Mouse (Mus musculus): ENCODE data around the gene Amz2. TPM values are rescaled to one million over a fixed set of nuclear protein-coding genes. Genes with fewer than 3 reads are reported as not detected.

Gene Amz2
- polyA plus RNA-seq (2015; fragmentation: Nextera tagmentation; extraction: Ambion mirVana): 57.1 and 59.4 TPM in 2 replicates

DNA sequence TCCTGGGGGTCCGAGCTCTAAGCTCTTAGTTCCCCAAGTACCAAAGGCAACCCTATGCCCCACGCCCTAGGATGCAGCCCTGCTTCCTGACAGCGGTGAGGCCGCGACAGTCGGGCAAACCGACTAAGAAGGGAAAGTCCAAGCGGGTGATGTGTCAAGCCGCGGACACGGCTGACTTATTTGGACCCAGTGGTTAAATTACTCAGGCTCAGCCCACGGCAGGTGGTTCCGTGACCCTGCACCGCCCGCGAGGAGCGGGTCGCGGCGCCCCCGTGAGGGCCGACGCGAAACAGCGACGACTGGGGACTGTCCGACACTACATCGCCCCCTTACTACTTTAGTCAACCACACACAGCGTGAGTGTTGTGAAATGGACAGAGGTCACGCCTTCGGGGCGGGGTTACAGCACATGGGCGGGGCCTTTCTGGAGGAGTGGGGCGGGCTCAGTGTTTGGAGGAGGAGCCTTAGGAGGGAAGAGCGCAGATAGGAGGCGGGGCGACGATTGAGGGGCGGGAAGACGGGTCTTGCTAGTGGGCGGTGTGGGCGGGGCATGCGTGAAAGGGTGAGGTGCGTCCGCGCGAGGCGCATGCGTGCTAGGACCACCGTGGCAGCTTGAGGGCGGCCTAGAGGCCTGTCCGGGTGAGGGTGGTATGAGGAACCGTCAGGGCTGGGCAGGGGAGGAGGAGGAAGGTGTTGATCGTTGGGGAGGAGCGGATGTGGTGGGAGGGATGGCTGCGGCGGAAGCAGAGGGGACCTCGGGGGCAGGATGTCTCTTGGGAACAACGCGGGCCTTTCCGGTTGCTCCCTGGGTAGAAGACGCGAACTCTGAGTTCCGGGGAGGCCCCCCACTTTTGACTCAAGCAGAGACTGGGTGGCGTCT, at the start of gene Amz2:
Gene Amz2, plus strand, starts transcription at position 555 of the 880 bp plus-strand sequence.
- Histone ChIP-seq H3K4me3 (ENCODE audit: low read length) (peak within 1 kb of the TSS; percentile 69), H3K36me3 (ENCODE audit: control insufficient read depth, insufficient read depth, low read length) (peaks cover 11% of the 10 kb centered on the region), H3K27ac (ENCODE audit: low read depth, low read length) (peak within 1 kb of the TSS; percentile 84), H3K4me1 (ENCODE audit: control insufficient read depth, insufficient read depth, low read depth, low read length) (peaks cover 5% of the 10 kb centered on the region), H3K4me2 (ENCODE audit: low read length) (peak within 1 kb of the TSS; percentile 79), H3K9ac (ENCODE audit: low read depth, low read length) (peak within 1 kb of the TSS; percentile 86), H3K9me3 (ENCODE audit: control insufficient read depth, low read length) (no peaks in the 10 kb centered on the region; the same call in 1 of the 2 replicates), H3K27me3 (replicated peaks; ENCODE audit: control insufficient read depth, insufficient read depth, low read length) (no peaks in the 10 kb centered on the region)
- peak; percentile 97 for ATAC-seq
- 1% methylated on average over 63 of the region's 65 CpGs for WGBS

DNA sequence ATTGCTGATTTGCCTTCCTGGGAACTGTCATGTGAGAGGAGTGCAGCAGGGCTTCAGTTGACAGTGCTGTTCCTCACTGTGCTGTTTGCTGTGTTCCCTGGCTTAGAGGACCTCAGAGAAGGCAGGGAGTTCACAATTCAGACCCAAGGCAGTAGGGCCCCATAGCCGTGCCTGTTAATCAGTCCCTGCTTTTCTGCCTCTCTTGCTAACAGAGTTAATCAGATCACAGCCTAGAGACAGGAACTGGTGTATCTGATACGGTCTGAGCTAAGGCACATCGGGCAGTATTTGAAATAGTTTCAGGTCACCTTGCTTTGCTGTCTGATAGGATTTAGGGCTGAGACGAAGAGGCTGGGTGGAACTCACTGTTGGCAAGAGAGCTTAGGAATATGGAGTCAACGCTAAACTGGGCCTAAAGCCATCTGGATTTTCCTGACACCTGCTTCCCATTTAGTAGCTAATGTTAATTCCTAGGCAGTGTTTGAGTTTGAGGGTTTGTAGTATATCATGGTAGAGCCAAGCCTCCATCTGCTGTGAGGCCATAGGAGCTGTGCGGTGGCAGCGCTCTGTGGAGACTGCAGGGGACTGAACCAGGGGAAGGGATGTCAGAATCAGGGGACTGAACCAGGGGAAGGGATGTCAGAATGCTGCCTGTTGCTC, 49.1 kb upstream of the Amz2 start:
- Histone ChIP-seq H3K9me3 (ENCODE audit: control insufficient read depth, low read length) (no peaks in the 10 kb centered on the region), H3K27me3 (replicated peaks; ENCODE audit: control insufficient read depth, insufficient read depth, low read length) (no peaks in the 10 kb centered on the region), H3K4me3 (ENCODE audit: low read length) (no peak overlapping the region), H3K9ac (ENCODE audit: low read depth, low read length) (no peak overlapping the region), H3K27ac (ENCODE audit: low read depth, low read length) (no peak overlapping the region; the same call in 1 of the 2 replicates), H3K4me1 (ENCODE audit: control insufficient read depth, insufficient read depth, low read depth, low read length) (peaks cover 15% of the 10 kb centered on the region), H3K36me3 (ENCODE audit: control insufficient read depth, insufficient read depth, low read length) (no peaks in the 10 kb centered on the region; the same call in 1 of the 2 replicates), H3K4me2 (ENCODE audit: low read length) (no peak overlapping the region)
- peak; percentile 42 for ATAC-seq
- WGBS: 53% methylated on average over 7 of the region's 7 CpGs

DNA sequence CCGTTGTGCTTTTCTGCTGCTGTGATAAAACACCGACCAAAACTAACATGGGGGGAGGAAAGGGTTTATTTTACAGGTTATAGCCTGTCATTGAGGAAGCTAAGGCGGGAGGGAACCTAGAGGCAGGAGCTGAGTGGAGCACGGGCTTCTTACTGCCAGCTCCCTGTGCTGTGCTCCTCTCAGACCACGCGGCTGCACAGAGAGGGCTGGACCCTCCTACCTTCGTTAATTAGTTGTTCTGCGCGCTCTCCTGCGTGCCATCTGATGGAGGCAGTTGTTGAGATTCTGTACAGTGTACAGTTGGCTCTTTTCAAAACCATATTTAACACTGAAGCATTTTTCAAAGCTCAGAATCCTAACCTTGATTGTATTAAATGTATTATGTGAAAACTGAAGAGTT, 48.3 kb upstream of the Amz2 start:
- H3K4me3 ChIP-seq (ENCODE audit: low read length): no peak overlapping the region
- H3K9me3 ChIP-seq (ENCODE audit: control insufficient read depth, low read length): no peaks in the 10 kb centered on the region
- H3K27ac ChIP-seq (ENCODE audit: low read depth, low read length): no peak overlapping the region
- no peak overlapping the region for H3K4me2 ChIP-seq (ENCODE audit: low read length)
- WGBS: 52% methylated on average over 10 of the region's 10 CpGs
- H3K27me3 ChIP-seq (replicated peaks; ENCODE audit: control insufficient read depth, insufficient read depth, low read length): no peaks in the 10 kb centered on the region
- ATAC-seq: peak; percentile 63; the same call in 1 of the 2 replicates
- no peak overlapping the region for H3K9ac ChIP-seq (ENCODE audit: low read depth, low read length)
- H3K36me3 ChIP-seq (ENCODE audit: control insufficient read depth, insufficient read depth, low read length): no peaks in the 10 kb centered on the region; the same call in 1 of the 2 replicates
- H3K4me1 ChIP-seq (ENCODE audit: control insufficient read depth, insufficient read depth, low read depth, low read length): peaks cover 15% of the 10 kb centered on the region

DNA sequence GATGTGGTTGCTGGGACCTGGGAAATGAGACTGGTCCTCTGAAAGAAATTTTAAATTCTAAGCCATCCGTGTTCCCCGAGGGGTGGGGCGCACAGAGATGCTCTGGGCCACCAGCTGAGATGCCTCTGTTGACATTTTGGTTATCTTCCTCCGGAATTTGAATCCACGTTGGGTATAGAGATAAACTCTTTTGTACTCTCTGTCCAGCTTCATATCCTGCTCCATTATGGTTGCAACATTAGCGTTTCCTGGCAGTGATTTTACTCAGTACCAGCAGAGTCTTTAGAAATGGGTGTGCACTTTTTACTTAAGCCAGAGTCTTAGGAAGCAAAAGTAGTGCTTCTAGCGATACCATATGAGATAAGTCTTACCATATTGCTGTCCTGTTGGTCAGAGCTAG, 47.7 kb upstream of the Amz2 start:
- H3K36me3 ChIP-seq (ENCODE audit: control insufficient read depth, insufficient read depth, low read length): no peaks in the 10 kb centered on the region; the same call in 1 of the 2 replicates
- H3K27ac ChIP-seq (ENCODE audit: low read depth, low read length): no peak overlapping the region
- H3K4me3 ChIP-seq (ENCODE audit: low read length): no peak overlapping the region
- H3K9me3 ChIP-seq (ENCODE audit: control insufficient read depth, low read length): no peaks in the 10 kb centered on the region
- peaks cover 15% of the 10 kb centered on the region for H3K4me1 ChIP-seq (ENCODE audit: control insufficient read depth, insufficient read depth, low read depth, low read length)
- no peak overlapping the region for H3K4me2 ChIP-seq (ENCODE audit: low read length)
- H3K9ac ChIP-seq (ENCODE audit: low read depth, low read length): no peak overlapping the region
- WGBS: 67% methylated on average over 7 of the region's 7 CpGs
- ATAC-seq: no peak
- H3K27me3 ChIP-seq (replicated peaks; ENCODE audit: control insufficient read depth, insufficient read depth, low read length): no peaks in the 10 kb centered on the region

DNA sequence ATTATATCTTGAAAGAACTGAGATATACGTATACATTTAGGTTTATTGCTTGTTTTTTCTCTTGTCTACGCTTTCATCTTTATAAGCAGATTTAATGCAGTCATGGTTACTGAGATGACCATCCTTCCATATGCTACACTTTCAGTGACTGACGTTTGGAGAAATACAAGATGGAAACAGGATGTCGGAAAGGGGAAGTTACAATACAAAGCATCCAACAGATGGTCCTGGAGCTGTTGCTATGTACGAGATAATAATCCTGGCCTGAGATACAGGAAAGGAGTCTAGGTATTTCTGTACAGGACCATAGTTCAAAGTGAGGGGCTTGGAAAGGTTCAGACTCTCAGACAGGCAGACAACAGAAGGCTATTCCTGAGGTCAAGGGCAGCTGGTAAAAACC, 45.1 kb upstream of the Amz2 start:
- Histone ChIP-seq H3K27ac (ENCODE audit: low read depth, low read length) (no peak overlapping the region), H3K4me2 (ENCODE audit: low read length) (no peak overlapping the region), H3K36me3 (ENCODE audit: control insufficient read depth, insufficient read depth, low read length) (no peaks in the 10 kb centered on the region), H3K4me1 (ENCODE audit: control insufficient read depth, insufficient read depth, low read depth, low read length) (peaks cover 15% of the 10 kb centered on the region), H3K4me3 (ENCODE audit: low read length) (no peak overlapping the region), H3K27me3 (replicated peaks; ENCODE audit: control insufficient read depth, insufficient read depth, low read length) (no peaks in the 10 kb centered on the region), H3K9me3 (ENCODE audit: control insufficient read depth, low read length) (no peaks in the 10 kb centered on the region), H3K9ac (ENCODE audit: low read depth, low read length) (no peak overlapping the region)
- no peak for ATAC-seq
- 80% methylated on average over 5 of the region's 5 CpGs for WGBS

DNA sequence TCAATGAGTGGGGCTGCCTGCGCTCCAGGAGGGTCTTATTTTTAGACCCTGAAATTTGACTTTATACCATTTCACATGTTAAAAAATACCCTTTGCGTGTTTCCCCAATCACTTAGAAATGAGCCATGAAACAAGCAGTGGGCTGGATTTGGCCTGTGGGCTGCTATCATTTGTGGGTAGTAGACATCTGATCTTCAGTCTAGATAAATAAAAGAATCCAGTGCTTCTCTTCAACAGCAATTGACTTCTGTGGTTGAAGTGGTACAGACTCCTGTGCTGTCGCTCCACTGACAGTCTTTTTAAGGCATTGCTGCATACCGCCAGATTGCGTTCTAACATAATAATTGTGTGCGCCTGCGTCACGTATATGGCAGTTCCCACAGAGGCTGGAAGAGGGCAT, 40.5 kb upstream of the Amz2 start:
- no peak for ATAC-seq
- Histone ChIP-seq H3K9me3 (ENCODE audit: control insufficient read depth, low read length) (no peaks in the 10 kb centered on the region), H3K36me3 (ENCODE audit: control insufficient read depth, insufficient read depth, low read length) (no peaks in the 10 kb centered on the region), H3K4me1 (ENCODE audit: control insufficient read depth, insufficient read depth, low read depth, low read length) (no peaks in the 10 kb centered on the region; the same call in 1 of the 2 replicates), H3K4me3 (ENCODE audit: low read length) (no peak overlapping the region), H3K27me3 (replicated peaks; ENCODE audit: control insufficient read depth, insufficient read depth, low read length) (no peaks in the 10 kb centered on the region), H3K27ac (ENCODE audit: low read depth, low read length) (no peak overlapping the region), H3K9ac (ENCODE audit: low read depth, low read length) (no peak overlapping the region), H3K4me2 (ENCODE audit: low read length) (no peak overlapping the region)
- WGBS: 91% methylated on average over 8 of the region's 8 CpGs

DNA sequence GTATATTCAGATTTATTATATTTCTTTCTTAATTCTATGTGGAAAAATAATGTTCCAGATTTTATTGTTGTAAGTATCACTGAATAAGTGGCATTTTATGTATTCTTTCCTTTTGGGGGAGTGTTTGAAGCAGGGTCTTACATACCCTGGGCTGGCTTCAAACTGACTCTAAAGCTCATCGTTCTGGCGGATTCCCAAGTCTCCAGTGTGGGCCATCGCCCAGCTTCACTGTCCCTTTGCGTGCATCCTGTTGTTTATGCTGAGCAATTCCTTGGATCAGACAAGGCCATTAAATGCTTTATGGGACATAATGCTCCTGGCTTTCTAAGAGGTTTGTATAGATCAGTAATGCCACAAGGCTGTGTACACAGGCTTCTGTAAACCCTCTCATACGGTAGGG, 36.7 kb upstream of the Amz2 start:
- Histone ChIP-seq H3K36me3 (ENCODE audit: control insufficient read depth, insufficient read depth, low read length) (0 out of 2 replicates have a peak, but pooled peaks cover 2% of the 10 kb centered on the region), H3K4me1 (ENCODE audit: control insufficient read depth, insufficient read depth, low read depth, low read length) (no peaks in the 10 kb centered on the region; the same call in 1 of the 2 replicates), H3K27ac (ENCODE audit: low read depth, low read length) (no peak overlapping the region), H3K9ac (ENCODE audit: low read depth, low read length) (no peak overlapping the region), H3K27me3 (replicated peaks; ENCODE audit: control insufficient read depth, insufficient read depth, low read length) (no peaks in the 10 kb centered on the region), H3K9me3 (ENCODE audit: control insufficient read depth, low read length) (no peaks in the 10 kb centered on the region), H3K4me2 (ENCODE audit: low read length) (no peak overlapping the region), H3K4me3 (ENCODE audit: low read length) (no peak overlapping the region)
- ATAC-seq: no peak
- WGBS: 74% methylated on average over 5 of the region's 5 CpGs

DNA sequence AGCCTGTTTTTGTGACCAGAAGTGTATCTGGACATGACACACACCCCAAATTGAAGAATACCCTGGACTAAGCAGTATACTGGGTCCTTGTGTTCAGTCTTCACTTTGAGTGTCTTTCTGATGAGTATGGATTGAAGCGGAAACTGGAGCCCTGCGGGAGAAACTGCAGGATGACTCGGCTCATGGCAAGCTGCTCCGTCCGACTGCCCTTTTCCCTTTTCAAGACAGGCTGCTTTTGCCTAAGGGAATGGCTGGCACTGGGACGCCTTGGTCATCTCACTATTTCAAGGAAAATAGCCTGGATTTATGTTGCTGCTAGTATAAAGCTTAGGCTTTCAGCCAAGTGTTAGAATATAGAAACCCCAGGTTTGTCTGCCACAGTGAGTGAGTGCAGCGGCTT, 34.5 kb upstream of the Amz2 start:
- Histone ChIP-seq H3K27me3 (replicated peaks; ENCODE audit: control insufficient read depth, insufficient read depth, low read length) (no peaks in the 10 kb centered on the region), H3K9me3 (ENCODE audit: control insufficient read depth, low read length) (no peaks in the 10 kb centered on the region), H3K27ac (ENCODE audit: low read depth, low read length) (no peak overlapping the region), H3K4me1 (ENCODE audit: control insufficient read depth, insufficient read depth, low read depth, low read length) (no peaks in the 10 kb centered on the region; the same call in 1 of the 2 replicates), H3K4me2 (ENCODE audit: low read length) (no peak overlapping the region), H3K4me3 (ENCODE audit: low read length) (no peak overlapping the region), H3K9ac (ENCODE audit: low read depth, low read length) (no peak overlapping the region), H3K36me3 (ENCODE audit: control insufficient read depth, insufficient read depth, low read length) (0 out of 2 replicates have a peak, but pooled peaks cover 5% of the 10 kb centered on the region)
- ATAC-seq: no peak
- WGBS: 72% methylated on average over 7 of the region's 7 CpGs

DNA sequence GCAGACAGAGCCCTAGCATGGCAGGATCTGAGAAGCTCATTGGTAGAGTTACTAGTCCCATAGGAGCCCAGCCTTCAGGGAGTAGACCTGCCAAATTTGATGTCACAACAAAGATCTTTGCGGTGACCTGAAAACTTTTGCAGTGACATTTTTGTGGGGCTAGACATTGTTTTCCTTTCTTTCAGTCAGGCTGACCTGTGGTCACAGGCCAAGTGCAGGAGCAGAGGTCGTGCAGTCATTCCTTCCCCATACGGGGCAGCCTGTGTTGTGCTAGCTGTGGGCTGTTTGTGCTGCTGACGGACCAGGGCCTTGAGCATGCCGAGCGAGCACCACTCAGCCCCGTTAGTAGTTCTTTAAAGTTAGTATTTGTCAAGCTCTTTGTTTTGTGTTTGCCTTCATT, 34.0 kb upstream of the Amz2 start:
- Histone ChIP-seq H3K4me2 (ENCODE audit: low read length) (no peak overlapping the region), H3K4me3 (ENCODE audit: low read length) (no peak overlapping the region), H3K9me3 (ENCODE audit: control insufficient read depth, low read length) (no peaks in the 10 kb centered on the region), H3K9ac (ENCODE audit: low read depth, low read length) (no peak overlapping the region), H3K27me3 (replicated peaks; ENCODE audit: control insufficient read depth, insufficient read depth, low read length) (no peaks in the 10 kb centered on the region), H3K4me1 (ENCODE audit: control insufficient read depth, insufficient read depth, low read depth, low read length) (no peaks in the 10 kb centered on the region; the same call in 1 of the 2 replicates), H3K36me3 (ENCODE audit: control insufficient read depth, insufficient read depth, low read length) (0 out of 2 replicates have a peak, but pooled peaks cover 6% of the 10 kb centered on the region), H3K27ac (ENCODE audit: low read depth, low read length) (no peak overlapping the region)
- no peak for ATAC-seq
- 54% methylated on average over 7 of the region's 7 CpGs for WGBS
